Mouse (Mus musculus) T-helper 17 cell (primary cell): ENCODE measurements around the gene Ppef2.

Source experiments
- in situ Hi-C, 2 experiments: fragments of 300-600 bp; cut with MboI, MseI; formaldehyde crosslinking; loops; 1 replicate in 1 of 2; 2 replicates in 1 of 2; pipeline ENCODE4 v1.15.1; 2025; ENCODE audit warnings: high pct_unique_total_duplicates in 2 of 2

Gene Ppef2

DNA sequence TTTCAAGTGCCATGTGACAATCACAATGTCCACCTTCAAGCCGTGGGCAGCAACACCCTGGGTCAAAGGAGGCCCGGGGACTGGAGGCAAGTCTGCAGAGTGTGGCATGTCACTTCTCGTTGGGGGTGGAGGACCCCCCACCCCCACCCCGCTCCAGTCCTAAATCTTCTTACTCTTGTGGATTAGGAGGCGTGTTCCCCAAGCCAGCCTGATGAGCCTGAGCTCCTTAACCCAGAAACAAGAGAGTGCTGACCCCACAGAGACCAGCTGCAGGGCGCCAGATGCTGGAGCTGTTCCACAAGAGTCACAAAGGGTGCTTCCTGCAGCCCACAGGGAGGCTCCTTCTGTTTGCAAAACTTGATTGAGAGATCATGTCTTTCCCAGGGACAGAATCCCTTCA, at the start of gene Ppef2:
Ppef2 (minus strand) TSS at position 61 of the 400 bp plus-strand sequence.
- in situ Hi-C loops = no loop called here

DNA sequence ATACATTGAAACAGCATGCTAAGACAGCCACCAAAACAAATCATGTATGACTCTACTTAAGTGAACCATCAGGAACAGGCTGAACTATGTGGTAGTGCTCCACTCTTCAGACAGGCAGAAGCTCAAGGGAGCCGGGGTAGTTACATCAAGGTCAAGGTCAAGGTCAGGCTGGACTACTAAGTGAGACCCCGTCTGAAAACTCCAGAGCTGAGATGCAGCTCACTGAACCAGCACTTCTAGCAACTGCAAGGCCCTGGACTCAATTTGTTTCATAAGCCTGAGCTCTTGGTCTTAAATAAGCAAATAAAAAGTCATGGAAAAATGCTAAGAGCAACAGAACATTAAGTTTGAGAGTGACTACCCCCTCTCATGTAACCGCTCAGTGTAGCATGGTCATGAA, 48.2 kb upstream of the Ppef2 start:
- in situ Hi-C loops = loop anchor here in 1 of 2 experiments (10.0 kb wide), 1 partner anchor 1809 kb away; the partner anchor contains the start of gene Afp

DNA sequence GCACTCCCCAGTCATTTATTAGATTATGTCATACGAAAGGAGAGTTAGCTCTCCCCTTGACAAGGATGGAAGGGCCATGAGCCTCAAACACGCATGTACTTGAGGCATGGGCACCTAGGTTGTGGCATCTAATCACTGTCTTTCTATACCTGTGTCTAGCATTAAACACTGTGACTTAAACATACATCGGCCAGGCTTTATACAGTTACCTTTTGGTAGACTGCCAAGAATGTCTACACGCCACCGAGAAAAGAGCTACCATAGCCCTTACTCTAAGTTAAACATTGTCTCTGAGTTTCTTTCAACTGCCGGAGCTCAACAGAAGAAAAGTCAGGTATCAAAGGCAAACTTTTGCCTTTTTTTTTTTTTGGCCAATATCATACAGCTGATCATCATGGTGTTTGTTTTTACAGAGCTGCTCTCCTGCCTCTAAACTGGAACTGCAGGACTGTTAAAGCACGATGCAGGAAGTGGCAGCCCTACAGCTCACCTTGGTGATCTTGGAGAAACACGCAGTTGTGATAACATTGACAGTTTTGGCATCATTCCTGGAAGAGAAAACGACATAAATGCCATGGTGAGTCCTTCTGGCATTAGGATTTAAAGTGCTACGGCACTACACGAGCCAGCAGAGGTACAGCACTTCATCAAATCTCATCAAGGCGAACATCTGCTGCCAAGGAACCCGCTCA, 46.2 kb upstream of the Ppef2 start:
- in situ Hi-C loops = loop anchor here in 1 of 2 experiments (10.0 kb wide), 1 partner anchor 1807 kb away; the partner anchor contains the start of gene Afp

DNA sequence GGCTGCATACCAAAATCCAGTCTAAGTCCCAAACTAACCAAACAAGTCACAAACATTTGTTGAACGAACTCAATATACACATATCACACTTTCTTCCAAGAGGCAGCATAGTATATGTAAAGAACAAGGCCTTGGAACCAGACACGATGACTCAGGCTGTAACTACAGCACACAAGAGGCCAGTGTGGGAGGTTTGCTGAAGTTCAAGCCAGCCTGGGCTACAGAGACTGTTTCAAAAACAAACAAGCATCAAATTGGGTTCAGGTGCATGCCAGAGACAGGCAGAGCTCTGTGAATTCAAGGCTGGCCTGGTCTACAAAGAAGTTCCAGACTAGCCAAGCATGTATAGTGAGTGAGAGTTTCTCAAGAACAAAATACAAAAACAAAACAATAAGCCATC, 38.4 kb upstream of the Ppef2 start:
- in situ Hi-C loops = no loop called here

DNA sequence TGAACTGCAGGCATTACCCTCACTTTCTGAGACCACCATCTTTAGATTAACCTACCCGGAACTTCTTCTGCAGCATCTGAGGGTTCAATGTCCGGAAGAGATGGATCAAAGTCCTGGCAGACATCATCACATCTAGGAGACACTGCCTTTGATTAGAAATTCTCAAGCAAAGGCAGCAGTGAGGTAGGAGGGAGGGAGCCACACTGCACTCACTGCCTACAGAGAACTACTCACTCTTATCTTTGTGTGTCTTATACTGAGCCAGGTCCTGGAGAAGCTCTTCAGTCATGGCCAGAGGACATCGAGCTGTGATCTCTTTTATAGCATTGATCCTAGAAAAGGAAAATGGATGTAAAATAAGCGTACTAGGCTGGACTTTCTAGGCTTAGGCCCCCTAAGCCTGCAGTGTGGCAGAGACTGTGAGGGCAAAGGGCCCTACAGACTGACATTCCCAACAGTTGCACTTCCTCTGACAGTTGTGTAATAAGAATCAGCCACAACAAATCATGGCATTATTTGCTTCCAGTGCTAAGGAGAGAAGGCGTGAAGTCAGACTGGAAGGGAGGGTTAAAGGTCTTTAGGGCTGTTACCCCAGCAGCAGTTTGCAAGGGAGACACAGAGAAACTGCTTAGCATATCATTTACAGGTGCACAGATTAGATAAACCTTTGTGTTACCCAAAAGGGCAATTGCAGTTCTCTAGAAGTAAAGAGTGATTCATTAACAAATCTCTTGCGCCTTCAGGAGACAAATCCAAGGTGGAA, 35.8 kb upstream of the Ppef2 start:
- in situ Hi-C loops = no loop called here

DNA sequence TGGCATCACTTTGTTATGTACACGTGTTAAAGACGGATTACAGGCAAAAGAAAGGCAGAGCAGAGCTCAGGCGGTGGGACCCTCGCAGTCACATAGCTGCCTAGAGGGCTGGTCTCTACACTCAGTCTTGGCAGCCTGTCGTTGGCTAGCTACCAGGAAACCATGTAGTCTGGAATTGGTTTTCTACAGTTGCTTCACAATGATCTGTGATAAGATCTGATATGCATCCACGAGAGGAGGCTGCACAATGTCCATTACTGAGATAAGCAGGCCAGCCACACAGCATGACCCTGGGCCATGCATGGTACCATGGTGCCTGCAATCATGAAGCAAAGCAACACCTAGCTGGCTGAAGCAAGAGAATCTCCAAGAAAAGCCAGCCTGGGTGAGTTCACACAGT, 31.8 kb upstream of the Ppef2 start:
- in situ Hi-C loops = no loop called here

DNA sequence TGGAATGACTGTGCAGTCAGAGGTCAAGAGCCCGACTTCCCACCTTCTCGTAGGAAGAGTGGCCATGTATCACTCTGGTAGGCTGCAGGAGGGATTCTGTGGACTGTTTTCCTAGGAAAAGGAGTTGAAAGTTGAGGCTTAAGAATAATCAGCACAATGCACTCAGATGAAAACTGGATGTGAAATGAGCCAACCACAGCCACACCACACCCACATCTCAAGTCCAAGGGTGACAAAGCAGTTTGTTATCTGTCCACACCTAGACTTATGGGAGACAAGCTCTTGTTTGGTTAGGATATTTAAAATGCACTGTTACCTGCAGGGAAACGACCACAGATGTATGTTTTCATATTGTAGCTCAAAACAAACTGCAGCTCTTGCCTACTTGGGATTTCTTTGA, 27.0 kb upstream of the Ppef2 start:
- in situ Hi-C loops = no loop called here

DNA sequence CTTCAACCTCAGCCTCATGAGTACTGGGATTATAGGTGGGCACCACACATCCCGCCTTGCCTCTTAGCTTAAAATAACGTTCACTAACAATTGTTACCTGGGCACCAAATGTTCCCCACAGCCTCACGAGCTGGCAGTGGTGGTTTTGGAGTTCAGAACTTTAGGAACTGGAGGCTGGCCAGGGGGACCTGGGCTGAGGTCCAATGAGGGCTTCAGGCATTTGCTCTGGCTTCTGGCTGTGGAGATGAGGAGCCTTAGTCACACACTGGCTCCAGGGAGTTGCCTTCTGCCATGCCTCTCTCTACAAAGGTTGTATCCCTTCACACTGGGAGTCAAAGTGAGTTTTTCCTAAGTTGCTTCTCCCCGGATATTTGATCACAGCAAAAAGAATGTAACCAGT, 26.5 kb upstream of the Ppef2 start:
- in situ Hi-C loops = no loop called here

DNA sequence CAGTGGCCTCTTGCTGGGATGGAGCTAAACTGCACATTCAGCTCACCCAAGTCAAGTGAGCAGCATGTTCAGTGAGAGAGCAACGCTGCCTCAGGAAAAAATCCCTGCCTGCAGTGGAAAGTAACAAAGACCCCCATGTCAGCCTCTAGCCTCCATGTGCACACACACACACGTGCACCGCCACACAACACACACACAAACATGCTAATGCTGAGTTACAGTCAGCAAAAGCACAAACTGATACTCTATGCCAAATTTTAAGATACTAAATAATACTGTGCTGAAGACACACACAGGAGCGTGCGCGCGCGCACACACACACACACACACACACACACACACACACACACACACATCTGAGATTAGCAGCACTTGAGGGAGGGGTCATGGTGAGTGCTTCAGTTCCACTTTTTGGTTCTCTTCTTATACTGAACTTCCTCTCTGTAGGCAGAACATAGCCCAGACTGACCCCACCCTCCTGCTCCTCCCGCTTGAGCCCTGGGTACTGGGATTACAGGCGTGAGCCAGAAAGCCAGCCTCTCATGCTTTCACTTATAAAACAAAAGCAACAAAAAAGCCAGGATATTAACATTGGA, 23.0 kb upstream of the Ppef2 start:
- in situ Hi-C loops = no loop called here

DNA sequence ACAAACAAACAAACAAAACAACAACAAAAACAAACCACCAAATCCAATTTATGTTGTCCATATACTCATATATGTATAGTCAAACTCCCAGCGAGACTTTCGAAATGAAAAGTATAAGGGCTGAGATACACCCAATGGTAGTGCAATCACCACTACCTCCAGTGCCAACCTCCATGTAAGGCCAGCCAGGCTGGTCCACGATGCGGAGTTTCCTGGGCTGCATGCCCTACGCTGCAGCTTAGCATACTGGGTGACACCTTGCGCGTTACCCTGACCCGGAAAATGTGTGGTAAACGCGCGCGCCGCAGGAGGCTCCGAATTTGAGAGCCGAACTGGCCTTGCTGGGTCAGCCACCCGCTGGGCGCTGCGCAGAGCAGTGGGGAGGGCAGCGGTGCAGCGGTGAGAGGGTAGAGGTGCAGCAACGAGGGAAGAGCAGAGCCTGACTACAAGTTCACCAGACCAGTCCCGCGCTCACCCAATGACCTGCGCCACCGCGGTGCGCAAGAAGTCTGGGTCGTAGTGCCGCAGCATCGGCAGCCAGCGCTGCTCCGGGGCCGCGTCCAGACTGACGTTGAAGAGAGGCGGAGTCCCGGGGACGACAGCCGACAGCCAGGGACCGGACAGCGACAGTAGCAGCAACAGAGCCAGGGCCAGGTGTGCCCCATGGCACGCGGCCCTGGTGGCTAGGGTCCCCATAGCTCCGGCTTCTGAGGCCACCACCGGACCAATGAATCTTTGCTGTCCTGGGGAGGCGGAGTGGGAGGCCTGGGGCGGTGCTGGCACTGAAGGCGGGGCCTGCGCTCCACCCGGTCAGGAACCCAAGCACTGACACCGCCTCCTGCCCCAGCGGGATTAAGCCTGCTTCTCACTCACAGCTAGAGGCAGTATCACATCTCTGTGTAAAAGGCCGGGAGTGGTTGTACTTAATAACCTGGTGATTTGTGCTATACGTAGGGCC, 21.6 kb upstream of the Ppef2 start, which contains the start of gene Naaa:
Naaa (minus strand) TSS at position 734 of the 958 bp plus-strand sequence.
- in situ Hi-C loops = no loop called here

DNA sequence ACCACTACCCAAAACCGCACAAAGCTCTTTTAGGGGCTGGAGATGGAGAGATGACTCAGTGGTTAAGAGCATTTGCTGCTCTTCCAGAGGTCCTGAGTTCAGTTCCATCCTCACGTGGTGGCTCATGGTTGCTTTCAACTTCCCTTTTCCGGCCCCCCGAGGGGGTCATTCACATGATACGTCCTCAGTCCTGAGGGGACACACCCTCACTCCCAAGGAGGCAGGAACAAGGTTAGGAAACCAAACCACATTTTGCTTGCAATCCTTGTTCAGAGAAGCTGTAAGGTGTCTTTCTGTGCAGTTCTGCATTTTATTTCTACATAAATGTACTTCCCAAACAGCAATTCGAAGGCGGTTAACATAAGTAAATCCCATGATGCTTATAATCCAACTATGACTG, 14.4 kb upstream of the Ppef2 start:
- in situ Hi-C loops = no loop called here

DNA sequence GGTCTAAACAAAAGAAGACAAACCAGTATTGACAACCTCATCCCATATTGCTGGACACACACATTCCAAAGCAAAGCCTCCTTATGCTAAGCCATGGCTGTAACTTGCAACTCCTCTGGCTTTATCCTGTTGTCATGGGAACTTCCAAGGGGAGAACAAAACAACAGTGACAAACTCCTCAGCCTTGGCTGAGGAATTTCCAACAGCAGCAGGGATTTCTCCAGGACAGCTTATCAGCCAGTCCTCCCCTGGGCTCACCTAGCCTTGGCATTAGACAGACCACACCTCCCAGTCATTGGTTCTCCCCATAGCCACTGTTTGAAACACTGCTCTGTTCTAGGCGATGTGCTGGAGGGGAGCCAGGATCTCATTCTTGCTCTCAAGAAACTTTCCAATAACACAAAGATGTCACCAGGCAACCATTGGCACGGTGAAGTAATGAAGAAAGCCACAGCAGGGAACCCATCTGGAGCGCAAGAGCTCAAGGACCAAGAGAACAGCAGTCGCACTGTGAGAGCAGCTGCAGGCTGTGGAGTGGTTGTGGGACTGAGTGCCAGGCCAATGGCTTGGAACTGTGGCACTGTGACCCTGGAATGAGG, 7.8 kb upstream of the Ppef2 start:
- in situ Hi-C loops = no loop called here

DNA sequence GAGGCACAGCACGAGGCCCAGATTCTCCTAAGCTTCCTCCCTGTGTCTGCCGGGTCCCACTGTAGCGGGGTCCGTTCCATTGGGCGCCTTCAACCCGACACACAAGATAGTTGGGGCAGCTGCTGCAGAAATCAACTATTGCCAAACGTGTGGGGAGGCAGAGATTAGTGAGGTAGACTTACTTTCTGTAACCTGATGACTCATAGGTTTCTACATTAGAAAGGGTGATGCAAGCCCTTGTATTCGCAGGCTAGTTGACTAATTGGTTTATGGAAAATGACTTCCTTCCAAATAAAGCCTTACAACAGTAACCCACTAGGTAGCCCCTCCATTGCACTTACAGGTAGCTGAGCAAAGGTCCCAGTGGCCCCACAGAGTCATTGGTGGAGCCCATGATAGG, 6.6 kb upstream of the Ppef2 start:
- in situ Hi-C loops = no loop called here

DNA sequence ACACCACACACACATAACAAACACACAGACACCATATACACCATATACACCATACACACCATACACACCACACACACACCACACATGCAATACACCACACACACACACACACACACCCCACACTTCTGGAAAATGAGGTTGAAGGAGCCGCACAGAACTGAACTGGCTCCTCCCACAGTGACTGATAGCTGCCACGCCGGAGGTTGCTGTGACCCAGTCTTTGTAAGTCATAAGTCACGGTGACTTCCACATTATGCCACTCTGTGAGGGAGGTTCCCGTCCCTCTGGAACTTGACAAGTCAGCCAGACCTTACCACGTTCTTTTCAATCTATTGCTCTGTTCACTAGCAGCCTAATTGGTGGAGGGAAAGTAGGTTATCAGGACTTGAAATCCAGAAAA, 1.6 kb downstream of the Ppef2 start:
- in situ Hi-C loops = no loop called here

DNA sequence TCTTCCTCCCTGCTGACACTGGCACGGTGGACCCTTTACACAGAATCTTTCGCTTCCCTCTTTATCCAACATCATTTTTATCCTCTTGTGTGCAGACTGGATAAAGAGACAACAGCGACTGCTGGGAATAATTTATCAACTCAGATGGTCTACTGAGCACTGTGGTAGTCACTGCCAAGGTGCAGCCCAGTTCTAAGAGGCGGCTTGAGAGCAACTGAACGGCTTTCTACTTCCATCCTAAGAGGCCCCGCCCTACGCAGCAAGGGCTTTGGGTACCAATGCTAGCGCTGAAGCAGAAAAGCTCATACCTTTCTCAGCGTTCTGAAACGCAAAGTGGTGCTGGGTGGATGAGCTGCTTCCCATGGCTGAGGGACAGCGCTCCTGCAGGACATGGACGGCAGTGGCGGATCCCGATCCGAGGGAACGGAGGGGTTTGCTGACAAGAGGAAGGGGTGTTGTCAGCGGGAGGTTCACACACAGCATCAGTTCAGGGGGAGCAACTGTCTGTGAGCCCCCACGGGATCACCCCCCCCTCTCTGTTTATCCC, 3.2 kb downstream of the Ppef2 start:
- in situ Hi-C loops = no loop called here

DNA sequence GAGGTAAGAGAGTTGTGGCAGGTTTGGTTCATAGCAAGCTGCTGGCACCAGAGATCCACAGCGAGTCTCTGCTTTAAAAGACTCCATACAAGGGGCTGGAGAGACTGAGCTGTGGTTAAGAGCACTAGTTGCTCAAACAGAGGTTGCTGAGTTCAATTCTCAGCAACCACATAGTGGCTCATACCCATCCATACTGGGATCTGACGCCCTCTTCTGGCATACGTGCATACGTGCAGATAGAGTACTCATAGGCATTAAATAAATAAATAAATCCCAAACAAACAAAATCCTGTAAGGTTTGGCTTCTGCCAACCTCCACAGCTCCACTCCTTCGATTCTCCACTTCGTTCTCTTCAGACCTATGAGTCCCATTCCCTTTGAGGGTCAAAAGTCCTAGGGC, 4.0 kb downstream of the Ppef2 start:
- in situ Hi-C loops = no loop called here

DNA sequence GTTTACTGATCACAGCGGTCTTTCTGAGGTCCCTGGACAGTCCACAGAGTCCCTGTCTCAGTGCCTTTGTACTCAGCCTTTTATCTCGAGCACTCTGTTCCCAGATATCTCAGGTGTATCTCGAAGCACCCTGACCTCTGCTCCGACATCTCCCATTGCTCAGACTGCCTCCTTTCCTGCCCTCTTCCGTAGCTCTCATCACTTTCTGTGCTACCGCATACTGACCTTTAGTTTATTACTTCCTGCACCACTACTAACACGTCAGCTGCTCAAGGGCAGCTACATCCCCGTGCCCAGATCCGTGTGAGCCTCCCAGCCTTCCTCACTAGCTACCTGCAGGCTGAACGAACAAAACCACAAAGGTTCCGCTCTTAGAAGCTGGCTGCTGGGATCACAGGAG, 7.5 kb downstream of the Ppef2 start:
- in situ Hi-C loops = no loop called here

DNA sequence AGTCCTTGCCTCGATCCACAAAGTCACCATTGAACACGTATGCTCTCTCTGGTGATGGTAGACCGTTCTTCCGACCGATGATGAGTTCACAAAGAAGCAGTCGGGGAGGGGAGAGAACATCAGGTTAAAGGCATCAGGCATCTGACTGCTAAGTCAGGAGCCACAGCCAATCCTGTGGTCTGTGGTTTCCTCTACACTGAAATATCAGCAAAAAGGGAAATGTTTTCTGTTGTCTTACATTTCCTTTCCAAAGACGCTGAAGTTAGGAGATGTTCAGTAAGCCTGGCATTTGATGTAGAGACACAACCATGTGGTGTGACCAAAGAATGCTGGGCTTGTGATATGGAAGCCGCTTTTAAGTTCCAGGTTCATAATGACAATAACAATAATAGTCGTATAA, 10.6 kb downstream of the Ppef2 start:
- in situ Hi-C loops = no loop called here

DNA sequence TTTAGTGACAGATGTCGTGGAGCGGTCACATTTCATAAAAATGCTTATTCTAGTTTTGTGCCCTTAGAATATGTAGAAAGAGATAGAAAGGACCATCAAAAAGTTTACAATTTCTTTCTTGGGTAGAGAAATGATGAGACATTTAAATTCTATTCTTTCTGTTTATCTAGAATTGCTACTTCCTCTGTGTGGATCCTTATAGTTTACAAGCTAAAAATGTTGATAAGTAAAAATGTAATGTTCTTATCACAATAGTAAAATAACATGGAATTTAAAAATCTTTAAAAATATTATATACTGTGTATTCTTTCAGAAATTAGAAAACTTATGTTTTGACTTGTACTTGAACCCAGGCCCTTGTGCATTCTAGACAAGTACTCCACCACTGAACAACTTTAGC, 11.2 kb downstream of the Ppef2 start:
- in situ Hi-C loops = no loop called here

DNA sequence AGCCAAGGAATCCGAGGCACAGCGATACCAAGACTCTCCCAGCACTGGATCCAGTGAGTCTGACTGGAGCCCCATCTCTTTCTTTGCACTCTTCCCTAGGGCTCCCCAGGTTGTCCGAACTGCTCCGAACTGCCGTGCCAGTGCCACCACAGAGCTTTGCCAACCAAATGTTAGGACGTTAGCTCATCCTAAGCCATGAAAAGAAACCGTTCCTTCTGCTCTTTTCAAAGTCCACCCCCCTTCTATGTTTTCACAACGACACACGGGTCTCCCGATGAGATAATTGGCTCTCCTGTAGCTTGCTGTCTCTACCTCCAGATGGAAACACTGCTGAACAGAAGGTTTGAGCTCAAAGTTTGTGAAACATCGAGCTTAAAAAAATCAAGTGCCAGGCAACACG, 15.3 kb downstream of the Ppef2 start:
- in situ Hi-C loops = no loop called here
